Mouse (Mus musculus) retina, embryonic 14.5 days (tissue): ENCODE measurements at regions not wholly inside any gene's neighbourhood (a gene's known extent, or its start where the extent isn't known, plus 50 kb on each side); places are given as distances from the start of the nearest gene placed in this dataset.

Experiments
- DNase-seq: peaks from one replicate; pipeline ENCODE4 v3.0.0-alpha.2; 2015; ENCODE audit warnings: low spot score

- DNase-seq, result no peak
These were observed 255.8 kb upstream of the Sdk2 start for GRCm38 (mm10) chr11:114322627-114323026.

GRCm38 (mm10) chr11:114321974-114322373 lies 255.1 kb upstream of the Sdk2 start:
- no peak for DNase-seq

- no peak for DNase-seq
These were observed 254.7 kb upstream of the Sdk2 start for GRCm38 (mm10) chr11:114321527-114321926.

GRCm38 (mm10) chr11:114315274-114315673 lies 248.4 kb upstream of the Sdk2 start:
- no peak for DNase-seq

GRCm38 (mm10) chr11:114313652-114314051 lies 246.8 kb upstream of the Sdk2 start:
- DNase-seq, result no peak

- DNase-seq, result no peak
These were observed 244.8 kb upstream of the Sdk2 start for GRCm38 (mm10) chr11:114311640-114312039.

- peak; percentile 55 for DNase-seq
These were observed 236.9 kb upstream of the Sdk2 start for GRCm38 (mm10) chr11:114303636-114304354.

GRCm38 (mm10) chr11:114300611-114301319 lies 233.9 kb upstream of the Sdk2 start:
- no peak for DNase-seq

- DNase-seq, result no peak
These were observed 230.0 kb upstream of the Sdk2 start for GRCm38 (mm10) chr11:114296816-114297334.

GRCm38 (mm10) chr11:114294511-114295250 lies 227.8 kb upstream of the Sdk2 start:
- DNase-seq, result no peak

GRCm38 (mm10) chr11:114291258-114291657 lies 224.4 kb upstream of the Sdk2 start:
- no peak for DNase-seq

GRCm38 (mm10) chr11:114289946-114290345 lies 223.1 kb upstream of the Sdk2 start:
- no peak for DNase-seq

- DNase-seq, result no peak
These were observed 218.2 kb upstream of the Sdk2 start for GRCm38 (mm10) chr11:114284820-114285666.

GRCm38 (mm10) chr11:114283208-114283607 lies 216.4 kb upstream of the Sdk2 start:
- peak; percentile 70 for DNase-seq

GRCm38 (mm10) chr11:114282566-114282965 lies 215.7 kb upstream of the Sdk2 start:
- no peak for DNase-seq

- no peak for DNase-seq
These were observed 215.0 kb upstream of the Sdk2 start for GRCm38 (mm10) chr11:114281846-114282245.

- no peak for DNase-seq
These were observed 214.3 kb upstream of the Sdk2 start for GRCm38 (mm10) chr11:114281041-114281695.

GRCm38 (mm10) chr11:114277513-114278304 lies 210.9 kb upstream of the Sdk2 start:
- DNase-seq, result no peak

- no peak for DNase-seq
These were observed 203.7 kb upstream of the Sdk2 start for GRCm38 (mm10) chr11:114270358-114271072.

GRCm38 (mm10) chr11:114261959-114262358 lies 195.1 kb upstream of the Sdk2 start:
- DNase-seq, result no peak
